Mouse (Mus musculus): ENCODE results near the gene Gltp. TPM values are rescaled to one million over a fixed set of nuclear protein-coding genes. Genes with fewer than 3 reads are reported as not detected.

Gltp gene
- total and polyA plus RNA-seq, 2 experiments: 3.1 to 7.9 TPM

DNA sequence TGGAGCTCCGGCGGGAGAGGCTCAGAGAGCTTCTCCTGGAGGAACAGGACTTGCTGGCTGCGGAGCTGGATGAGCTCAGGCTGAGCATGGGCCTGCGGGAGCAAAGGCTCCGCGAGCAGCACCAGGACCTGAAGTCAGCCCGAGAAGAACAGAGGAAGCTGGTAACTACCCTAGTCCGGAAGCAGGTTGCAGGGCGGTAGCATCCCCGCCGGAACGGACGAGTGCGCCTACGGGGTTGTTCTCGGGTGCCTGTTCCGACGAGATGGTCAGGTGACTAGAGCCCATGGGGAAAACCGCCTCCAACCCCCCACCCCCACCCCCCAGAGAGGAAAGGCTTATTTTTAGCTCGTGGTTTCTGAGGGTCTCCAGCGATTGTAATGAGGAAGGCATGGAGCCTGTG, 18.6 kb upstream of the Gltp start:
- peaks cover 2% of the 10 kb centered on the region; the same call in 1 of the 2 replicates for H3K4me1 ChIP-seq (ENCODE audit: control insufficient read depth, insufficient read depth, low read length)
- H3K36me3 ChIP-seq (ENCODE audit: control insufficient read depth, insufficient read depth, low read length): no peaks in the 10 kb centered on the region
- no peak for DNase-seq (ENCODE audit: extremely low read depth, low read depth, low spot score)
- no peak overlapping the region for H3K27ac ChIP-seq (replicated peaks; ENCODE audit: insufficient read depth, low read depth, low read length)
- H3K4me3 ChIP-seq (ENCODE audit: insufficient read depth, low read depth, low read length): no peak overlapping the region
- 97% methylated on average over 21 of the region's 21 CpGs for WGBS
- H3K79me2 ChIP-seq (ENCODE audit: control insufficient read depth, insufficient read depth, low read length): no peaks in the 10 kb centered on the region
- H3K9ac ChIP-seq (ENCODE audit: low read depth, low read length): no peak overlapping the region
- no peaks in the 10 kb centered on the region for H3K27me3 ChIP-seq (ENCODE audit: control insufficient read depth, insufficient read depth, low read length)
- TF ChIP-seq POLR2A (IDR thresholded peaks at IDR 0.05; ENCODE audit: extremely low read depth, insufficient read depth, low read length): no peak
- TF ChIP-seq CTCF (IDR thresholded peaks at IDR 0.05; ENCODE audit: low read depth, low read length): no peak

- Histone ChIP-seq H3K36me3 (ENCODE audit: control insufficient read depth, insufficient read depth, low read length) (no peaks in the 10 kb centered on the region), H3K9ac (ENCODE audit: low read depth, low read length) (no peak overlapping the region), H3K79me2 (ENCODE audit: control insufficient read depth, insufficient read depth, low read length) (no peaks in the 10 kb centered on the region), H3K27me3 (ENCODE audit: control insufficient read depth, insufficient read depth, low read length) (no peaks in the 10 kb centered on the region), H3K4me3 (ENCODE audit: insufficient read depth, low read depth, low read length) (no peak overlapping the region), H3K4me1 (ENCODE audit: control insufficient read depth, insufficient read depth, low read length) (peaks cover 2% of the 10 kb centered on the region; the same call in 1 of the 2 replicates), H3K27ac (replicated peaks; ENCODE audit: insufficient read depth, low read depth, low read length) (no peak overlapping the region)
- DNase-seq (ENCODE audit: extremely low read depth, low read depth, low spot score): no peak
- 63% methylated on average over 15 of the region's 15 CpGs for WGBS
- TF ChIP-seq CTCF (IDR thresholded peaks at IDR 0.05; ENCODE audit: low read depth, low read length) (no peak), POLR2A (IDR thresholded peaks at IDR 0.05; ENCODE audit: extremely low read depth, insufficient read depth, low read length) (no peak)
These were observed 17.7 kb upstream of the Gltp start for GRCm38 (mm10) chr5:114708491-114708890.

DNA sequence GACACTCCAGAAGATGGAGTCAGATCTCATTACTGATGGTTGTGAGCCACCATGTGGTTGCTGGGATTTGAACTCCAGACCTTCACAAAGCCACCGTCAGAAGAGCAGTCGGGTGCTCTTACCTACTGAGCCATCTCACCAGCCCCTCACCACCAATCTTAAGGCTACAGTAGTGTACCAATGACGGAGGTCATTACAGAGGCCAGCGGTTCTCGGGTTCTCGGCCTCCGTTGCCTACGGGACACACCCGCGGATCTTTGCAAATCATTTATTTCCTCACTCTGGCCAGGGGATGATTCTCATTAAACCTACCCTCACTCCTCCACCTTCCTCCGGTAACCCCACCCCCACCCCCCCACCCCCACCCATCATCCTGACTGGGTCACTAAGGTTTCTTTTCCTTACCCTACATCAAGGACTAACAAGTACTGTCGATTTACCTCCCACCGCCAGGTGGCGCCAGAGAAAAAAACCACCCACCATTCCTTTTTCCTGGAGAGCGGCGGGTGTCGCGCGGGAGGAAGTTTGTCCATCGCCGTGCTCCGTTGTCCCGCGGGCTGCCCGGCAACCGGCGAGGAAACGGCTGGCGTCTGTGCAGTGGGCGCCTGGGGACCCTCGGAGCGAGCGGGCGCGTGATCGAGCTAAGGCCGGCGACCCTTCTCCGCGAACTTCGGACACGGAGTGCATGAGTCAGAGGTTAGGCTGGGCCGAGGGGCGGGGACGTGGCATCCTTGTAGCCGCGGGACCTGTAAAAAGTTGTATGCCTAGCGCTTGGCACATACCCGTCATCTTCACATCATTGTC, 16.7 kb upstream of the Gltp start, which contains the start of gene Tchp:
Gene Tchp (plus strand): TSS at position 496 of the 804 bp plus-strand sequence.
- TF ChIP-seq POLR2A (IDR thresholded peaks at IDR 0.05; ENCODE audit: extremely low read depth, insufficient read depth, low read length) (no peak), CTCF (IDR thresholded peaks at IDR 0.05; ENCODE audit: low read depth, low read length) (peak; percentile 80)
- H3K4me1 ChIP-seq (ENCODE audit: control insufficient read depth, insufficient read depth, low read length): peaks cover 2% of the 10 kb centered on the region; the same call in 1 of the 2 replicates
- peak within 1 kb of the TSS; percentile 98 for H3K9ac ChIP-seq (ENCODE audit: low read depth, low read length)
- H3K79me2 ChIP-seq (ENCODE audit: control insufficient read depth, insufficient read depth, low read length): no peaks in the 10 kb centered on the region
- H3K27me3 ChIP-seq (ENCODE audit: control insufficient read depth, insufficient read depth, low read length): no peaks in the 10 kb centered on the region
- peak; percentile 80 for DNase-seq (ENCODE audit: extremely low read depth, low read depth, low spot score)
- no peak within 1 kb of the TSS for H3K27ac ChIP-seq (replicated peaks; ENCODE audit: insufficient read depth, low read depth, low read length)
- 7% methylated on average over 49 of the region's 49 CpGs for WGBS
- no peaks in the 10 kb centered on the region for H3K36me3 ChIP-seq (ENCODE audit: control insufficient read depth, insufficient read depth, low read length)
- peak within 1 kb of the TSS; percentile 100 for H3K4me3 ChIP-seq (ENCODE audit: insufficient read depth, low read depth, low read length)

- Histone ChIP-seq H3K36me3 (ENCODE audit: control insufficient read depth, insufficient read depth, low read length) (no peaks in the 10 kb centered on the region), H3K4me3 (ENCODE audit: insufficient read depth, low read depth, low read length) (no peak overlapping the region), H3K79me2 (ENCODE audit: control insufficient read depth, insufficient read depth, low read length) (no peaks in the 10 kb centered on the region), H3K4me1 (ENCODE audit: control insufficient read depth, insufficient read depth, low read length) (peaks cover 2% of the 10 kb centered on the region; the same call in 1 of the 2 replicates), H3K27me3 (ENCODE audit: control insufficient read depth, insufficient read depth, low read length) (no peaks in the 10 kb centered on the region), H3K27ac (replicated peaks; ENCODE audit: insufficient read depth, low read depth, low read length) (no peak overlapping the region), H3K9ac (ENCODE audit: low read depth, low read length) (no peak overlapping the region)
- no peak for TF ChIP-seq POLR2A (IDR thresholded peaks at IDR 0.05; ENCODE audit: extremely low read depth, insufficient read depth, low read length)
- peak; percentile 32 for TF ChIP-seq CTCF (IDR thresholded peaks at IDR 0.05; ENCODE audit: low read depth, low read length)
- DNase-seq (ENCODE audit: extremely low read depth, low read depth, low spot score): no peak
- 68% methylated on average over 14 of the region's 14 CpGs for WGBS
These were observed 11.9 kb upstream of the Gltp start for GRCm38 (mm10) chr5:114702403-114703392.

- Histone ChIP-seq H3K4me1 (ENCODE audit: control insufficient read depth, insufficient read depth, low read length) (peaks cover 2% of the 10 kb centered on the region; the same call in 1 of the 2 replicates), H3K79me2 (ENCODE audit: control insufficient read depth, insufficient read depth, low read length) (no peaks in the 10 kb centered on the region), H3K9ac (ENCODE audit: low read depth, low read length) (no peak overlapping the region), H3K27me3 (ENCODE audit: control insufficient read depth, insufficient read depth, low read length) (no peaks in the 10 kb centered on the region), H3K36me3 (ENCODE audit: control insufficient read depth, insufficient read depth, low read length) (no peaks in the 10 kb centered on the region), H3K4me3 (ENCODE audit: insufficient read depth, low read depth, low read length) (no peak overlapping the region), H3K27ac (replicated peaks; ENCODE audit: insufficient read depth, low read depth, low read length) (peak overlapping the region; percentile 44)
- WGBS: 24% methylated on average over 7 of the region's 7 CpGs
- TF ChIP-seq CTCF (IDR thresholded peaks at IDR 0.05; ENCODE audit: low read depth, low read length) (no peak), POLR2A (IDR thresholded peaks at IDR 0.05; ENCODE audit: extremely low read depth, insufficient read depth, low read length) (no peak)
- DNase-seq (ENCODE audit: extremely low read depth, low read depth, low spot score): peak; percentile 52
These were observed 8.2 kb upstream of the Gltp start for GRCm38 (mm10) chr5:114699015-114699414.
